Mouse (Mus musculus) lung, embryonic 15.5 days (tissue): ENCODE measurements around the gene Bzw2. TPM values are rescaled to one million over a fixed set of nuclear protein-coding genes. Genes with fewer than 3 reads are reported as not detected.

ENCODE experiments used
- ATAC-seq: fragments of 200-750 bp; cut with Nextera tagmentation; 2 replicates; pipeline ENCODE4 v1.8.0; 2017; ENCODE audit warnings: moderate number of reproducible peaks, borderline replicate concordance; ENCODE audit not compliant: low FRiP score, low TSS enrichment; ENCODE audit errors: extremely low read depth
- H3K27ac ChIP-seq: fragments of 300-500 bp; sonication (generic); 2 replicates; pipeline ENCODE4 v1.5.1; 2015; ENCODE audit warnings: moderate library complexity, mild to moderate bottlenecking, inconsistent platforms
- H3K27me3 ChIP-seq: fragments of 300-500 bp; sonication (generic); 2 replicates; pipeline ENCODE4 v1.6.1; 2015; ENCODE audit warnings: inconsistent platforms
- H3K36me3 ChIP-seq: fragments of 300-500 bp; sonication (generic); 2 replicates; pipeline ENCODE4 v1.6.1; 2015; ENCODE audit warnings: inconsistent platforms
- H3K4me1 ChIP-seq: fragments of 300-500 bp; sonication (generic); 2 replicates; pipeline ENCODE4 v1.6.1; 2015; ENCODE audit warnings: inconsistent platforms
- H3K4me2 ChIP-seq: fragments of 300-500 bp; sonication (generic); 2 replicates; pipeline ENCODE4 v1.6.1; 2015; ENCODE audit warnings: inconsistent platforms, mild to moderate bottlenecking, moderate library complexity
- H3K4me3 ChIP-seq: fragments of 300-500 bp; sonication (generic); 2 replicates; pipeline ENCODE4 v1.5.1; 2015; ENCODE audit warnings: mild to moderate bottlenecking, inconsistent platforms
- H3K9ac ChIP-seq: fragments of 300-500 bp; sonication (generic); 2 replicates; pipeline ENCODE4 v1.6.1; 2015; ENCODE audit warnings: inconsistent platforms
- H3K9me3 ChIP-seq: fragments of 300-500 bp; sonication (generic); 2 replicates; pipeline ENCODE4 v1.6.1; 2016; ENCODE audit warnings: inconsistent platforms
- WGBS: fragments of 180-500 bp; shearing (Covaris S2); methylation state at CpG from one replicate; pipeline ENCODE4 v1.1.7; 2015; 5-methylcytosine and 5-hydroxymethylcytosine counted together
- polyA plus RNA-seq: library from polyadenylated mRNA; unstranded; fragments of >200 nt; fragmentation: Nextera tagmentation; extraction: Ambion mirVana; gene quantifications from 2 replicates; pipeline ENCODE4 v1.2.1, GENCODE M21; 2015

Bzw2 gene
- polyA plus RNA-seq, 1 experiment from 2014 or later: 187 TPM

DNA sequence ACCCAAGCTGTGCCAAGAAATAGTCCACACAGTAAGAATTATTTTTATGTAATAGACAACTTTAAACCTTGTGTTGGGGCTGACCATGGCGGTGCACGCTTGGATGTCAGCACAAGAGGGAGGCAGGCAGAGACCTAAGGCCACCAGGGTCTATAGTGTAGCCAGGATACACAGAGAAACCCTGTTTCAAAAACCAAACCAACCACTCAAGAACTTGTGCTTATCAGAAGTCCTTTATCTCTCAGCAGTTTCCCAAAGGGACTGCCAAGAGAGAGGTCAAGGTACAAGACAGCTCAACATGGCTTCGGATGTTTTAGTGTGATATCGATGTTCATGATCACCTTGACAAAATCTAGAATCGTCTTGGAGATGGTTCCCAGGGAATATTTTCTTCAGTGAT is 24.3 kb downstream of the Bzw2 start:
- no peak overlapping the region for H3K4me2 ChIP-seq
- no peaks in the 10 kb centered on the region for H3K27me3 ChIP-seq
- H3K9ac ChIP-seq: no peak overlapping the region
- H3K4me3 ChIP-seq: no peak overlapping the region
- no peaks in the 10 kb centered on the region for H3K4me1 ChIP-seq
- H3K36me3 ChIP-seq: peaks cover 24% of the 10 kb centered on the region
- H3K9me3 ChIP-seq: no peaks in the 10 kb centered on the region
- no peak overlapping the region for H3K27ac ChIP-seq
- ATAC-seq: no peak
- WGBS: 86% methylated on average over 5 of the region's 5 CpGs

DNA sequence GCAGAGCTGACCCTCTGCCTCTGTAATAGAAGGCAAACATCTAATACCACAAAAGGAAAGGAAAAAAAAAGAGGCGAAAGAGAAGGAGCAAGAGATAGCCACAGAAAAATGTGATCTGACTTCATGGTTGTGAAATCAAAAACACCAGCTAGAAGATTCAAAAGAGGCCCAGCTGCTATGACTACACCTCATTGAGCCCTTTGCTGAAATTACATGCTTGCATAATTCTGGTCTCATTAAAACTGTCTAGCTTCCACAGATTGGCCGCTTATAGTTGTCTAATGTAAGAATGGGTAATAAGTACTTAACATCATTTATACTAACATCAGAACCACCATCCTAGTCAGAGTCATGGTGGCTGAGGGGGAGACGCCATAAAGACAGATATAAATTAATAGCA is 25.2 kb downstream of the Bzw2 start:
- Histone ChIP-seq H3K4me1 (no peaks in the 10 kb centered on the region), H3K4me3 (no peak overlapping the region), H3K4me2 (no peak overlapping the region), H3K27ac (no peak overlapping the region), H3K9me3 (no peaks in the 10 kb centered on the region), H3K9ac (no peak overlapping the region), H3K27me3 (no peaks in the 10 kb centered on the region), H3K36me3 (peaks cover 24% of the 10 kb centered on the region)
- 89% methylated on average over 3 of the region's 3 CpGs for WGBS
- no peak for ATAC-seq

- WGBS: 89% methylated on average over 2 of the region's 2 CpGs
- H3K4me3 ChIP-seq: no peak overlapping the region
- no peaks in the 10 kb centered on the region for H3K4me1 ChIP-seq
- H3K27ac ChIP-seq: no peak overlapping the region
- peaks cover 24% of the 10 kb centered on the region for H3K36me3 ChIP-seq
- H3K27me3 ChIP-seq: no peaks in the 10 kb centered on the region
- no peaks in the 10 kb centered on the region for H3K9me3 ChIP-seq
- H3K4me2 ChIP-seq: no peak overlapping the region
- H3K9ac ChIP-seq: no peak overlapping the region
- no peak for ATAC-seq
Observed at GRCm38 (mm10) chr12:36132254-36132653, 25.6 kb downstream of the Bzw2 start.

DNA sequence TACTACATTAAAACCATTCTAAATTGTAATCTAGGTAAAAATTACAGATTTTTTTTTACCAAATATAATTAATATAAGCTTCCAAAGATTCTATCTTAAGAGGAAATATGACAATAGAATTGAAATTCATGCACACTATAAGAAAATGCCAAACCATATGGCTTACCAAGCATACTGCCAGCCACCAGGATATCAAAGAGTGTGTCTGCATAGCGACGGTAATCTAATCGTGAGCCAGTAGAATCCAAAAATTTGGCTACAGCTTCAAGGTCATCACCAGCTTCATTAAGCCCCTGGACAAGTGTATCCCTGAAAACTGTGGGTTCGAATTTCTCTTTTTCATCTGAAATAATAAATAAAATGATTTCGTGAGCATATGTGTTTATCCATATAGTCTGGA is 28.1 kb downstream of the Bzw2 start:
- H3K27me3 ChIP-seq: no peaks in the 10 kb centered on the region
- no peak overlapping the region for H3K4me3 ChIP-seq
- no peak overlapping the region for H3K27ac ChIP-seq
- no peaks in the 10 kb centered on the region for H3K9me3 ChIP-seq
- H3K36me3 ChIP-seq: peaks cover 24% of the 10 kb centered on the region
- H3K4me2 ChIP-seq: no peak overlapping the region
- no peak for ATAC-seq
- no peaks in the 10 kb centered on the region for H3K4me1 ChIP-seq
- 96% methylated on average over 5 of the region's 5 CpGs for WGBS
- no peak overlapping the region for H3K9ac ChIP-seq

GRCm38 (mm10) chr12:36126049-36126448 is 31.8 kb downstream of the Bzw2 start:
- Histone ChIP-seq H3K9ac (no peak overlapping the region), H3K4me3 (no peak overlapping the region), H3K4me1 (no peaks in the 10 kb centered on the region), H3K4me2 (no peak overlapping the region), H3K36me3 (peaks cover 35% of the 10 kb centered on the region), H3K27ac (no peak overlapping the region), H3K9me3 (no peaks in the 10 kb centered on the region), H3K27me3 (no peaks in the 10 kb centered on the region)
- ATAC-seq: no peak
- 93% methylated on average over 5 of the region's 5 CpGs for WGBS

DNA sequence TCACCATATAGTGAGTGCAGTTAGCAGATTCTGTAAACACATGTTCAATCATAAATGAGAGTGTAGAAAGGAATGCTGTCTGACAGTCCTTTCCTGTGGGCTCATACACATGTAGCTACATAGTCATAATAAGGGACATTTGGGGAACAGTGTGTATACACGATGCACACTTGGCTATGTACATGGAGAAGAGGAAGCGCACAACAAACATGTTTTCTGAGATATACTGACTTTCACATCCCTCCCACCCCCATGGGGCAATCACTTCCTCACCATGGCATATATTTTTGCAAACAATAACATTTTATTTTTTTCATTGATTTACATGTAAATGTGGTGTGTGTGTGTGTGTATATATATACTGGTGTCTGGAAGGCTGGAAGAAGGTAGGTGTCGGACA is 38.6 kb downstream of the Bzw2 start:
- Histone ChIP-seq H3K27ac (no peak overlapping the region), H3K4me2 (no peak overlapping the region), H3K4me3 (no peak overlapping the region), H3K27me3 (no peaks in the 10 kb centered on the region), H3K36me3 (peaks cover 55% of the 10 kb centered on the region), H3K9ac (no peak overlapping the region), H3K9me3 (no peaks in the 10 kb centered on the region), H3K4me1 (no peaks in the 10 kb centered on the region)
- 89% methylated on average over 3 of the region's 3 CpGs for WGBS
- no peak for ATAC-seq

DNA sequence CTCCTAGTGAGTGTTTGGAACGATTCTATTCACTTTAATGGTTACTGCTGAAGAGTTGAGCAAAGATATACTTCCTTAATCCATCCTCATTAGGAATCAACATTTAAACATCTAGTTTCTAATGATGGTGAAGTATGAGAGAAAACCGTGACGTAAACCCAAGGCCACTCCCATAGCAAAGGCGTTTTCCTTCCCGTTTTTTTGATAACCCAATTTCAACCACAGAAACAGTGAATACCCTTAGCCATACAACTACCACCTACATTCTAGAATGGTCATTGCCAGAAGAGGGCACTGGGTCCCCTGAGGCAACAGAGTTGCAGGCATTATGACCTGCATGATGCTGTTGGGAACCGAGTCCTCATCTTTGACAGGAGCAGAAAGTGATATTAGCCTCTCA is 40.7 kb downstream of the Bzw2 start:
- Histone ChIP-seq H3K27ac (no peak overlapping the region), H3K36me3 (peaks cover 58% of the 10 kb centered on the region), H3K9me3 (no peaks in the 10 kb centered on the region), H3K4me1 (no peaks in the 10 kb centered on the region), H3K4me3 (no peak overlapping the region), H3K9ac (no peak overlapping the region), H3K4me2 (no peak overlapping the region), H3K27me3 (no peaks in the 10 kb centered on the region)
- WGBS: 94% methylated on average over 6 of the region's 6 CpGs
- ATAC-seq: no peak

DNA sequence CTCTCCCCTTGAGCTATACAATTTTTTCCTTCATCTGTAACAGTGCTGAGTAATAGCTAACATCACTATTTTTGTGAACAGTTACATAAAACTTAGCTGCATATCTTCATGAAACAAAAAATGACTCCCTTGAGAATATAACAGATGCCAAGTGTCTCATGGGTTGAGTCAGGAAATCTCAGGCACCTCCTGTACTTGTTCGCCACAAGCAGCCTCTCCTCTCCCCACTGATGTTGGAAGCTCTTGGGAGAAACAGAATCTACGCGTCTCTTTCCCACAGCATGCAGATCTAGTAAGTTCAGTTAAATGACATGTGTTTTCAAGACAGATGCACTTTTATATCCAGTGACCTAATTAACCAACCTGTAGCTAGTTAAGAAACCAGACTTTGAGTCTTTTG is 45.8 kb downstream of the Bzw2 start:
- Histone ChIP-seq H3K27me3 (no peaks in the 10 kb centered on the region), H3K9me3 (no peaks in the 10 kb centered on the region), H3K4me1 (no peaks in the 10 kb centered on the region), H3K27ac (no peak overlapping the region), H3K36me3 (peaks cover 69% of the 10 kb centered on the region), H3K9ac (no peak overlapping the region), H3K4me3 (no peak overlapping the region), H3K4me2 (no peak overlapping the region)
- no peak for ATAC-seq
- WGBS: 96% methylated on average over 3 of the region's 3 CpGs

GRCm38 (mm10) chr12:36111110-36111509 is 46.8 kb downstream of the Bzw2 start:
- H3K36me3 ChIP-seq: peaks cover 74% of the 10 kb centered on the region
- 93% methylated on average over 5 of the region's 5 CpGs for WGBS
- H3K9ac ChIP-seq: no peak overlapping the region

GRCm38 (mm10) chr12:36110457-36110856 is 47.4 kb downstream of the Bzw2 start:
- H3K36me3 ChIP-seq: peaks cover 71% of the 10 kb centered on the region

More at GRCm38 (mm10) chr12:36111110-36111509, 46.8 kb downstream of the Bzw2 start:
- Histone ChIP-seq H3K9me3 (no peaks in the 10 kb centered on the region), H3K27ac (no peak overlapping the region), H3K27me3 (no peaks in the 10 kb centered on the region), H3K4me1 (no peaks in the 10 kb centered on the region), H3K4me3 (no peak overlapping the region), H3K4me2 (no peak overlapping the region)
- ATAC-seq: no peak

DNA sequence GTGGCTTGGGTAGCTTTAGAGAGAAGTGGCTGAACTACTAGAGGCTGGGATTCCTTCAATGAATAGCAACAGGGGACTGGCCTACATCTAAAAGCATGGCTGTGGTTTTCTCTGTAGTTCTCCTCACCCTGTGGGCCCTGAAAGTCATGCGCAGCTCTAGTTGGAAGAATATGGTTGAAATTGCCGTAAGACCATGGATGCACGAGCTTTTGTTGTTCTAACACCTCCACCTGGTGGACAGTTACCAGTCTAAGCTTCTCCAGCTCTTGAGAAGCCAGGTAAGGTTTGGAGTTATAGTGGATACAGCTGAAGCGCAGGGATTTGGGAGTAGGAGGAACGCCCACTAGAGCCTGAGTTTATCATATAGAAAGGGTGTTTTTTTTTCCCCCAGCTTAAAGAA is 49.4 kb downstream of the Bzw2 start:
- Histone ChIP-seq H3K27ac (no peak overlapping the region), H3K4me3 (no peak overlapping the region), H3K27me3 (no peaks in the 10 kb centered on the region), H3K4me2 (no peak overlapping the region), H3K9ac (no peak overlapping the region), H3K36me3 (peaks cover 68% of the 10 kb centered on the region), H3K9me3 (no peaks in the 10 kb centered on the region), H3K4me1 (no peaks in the 10 kb centered on the region)
- no peak for ATAC-seq
- 92% methylated on average over 5 of the region's 5 CpGs for WGBS

More at GRCm38 (mm10) chr12:36110457-36110856, 47.4 kb downstream of the Bzw2 start:
- no peaks in the 10 kb centered on the region for H3K9me3 ChIP-seq
- no peak overlapping the region for H3K9ac ChIP-seq
- no peaks in the 10 kb centered on the region for H3K27me3 ChIP-seq
- H3K4me2 ChIP-seq: no peak overlapping the region
- H3K4me1 ChIP-seq: no peaks in the 10 kb centered on the region
- H3K27ac ChIP-seq: no peak overlapping the region
- H3K4me3 ChIP-seq: no peak overlapping the region
- 90% methylated on average over 5 of the region's 5 CpGs for WGBS
- no peak for ATAC-seq

GRCm38 (mm10) chr12:36103592-36103910 is 54.3 kb downstream of the Bzw2 start:
- Histone ChIP-seq H3K4me3 (no peak overlapping the region), H3K27ac (no peak overlapping the region), H3K9ac (no peak overlapping the region), H3K4me1 (no peaks in the 10 kb centered on the region), H3K9me3 (no peaks in the 10 kb centered on the region), H3K27me3 (no peaks in the 10 kb centered on the region), H3K4me2 (no peak overlapping the region), H3K36me3 (peaks cover 43% of the 10 kb centered on the region)
- 95% methylated on average over 4 of the region's 4 CpGs for WGBS
- ATAC-seq: no peak
